Mouse (Mus musculus) naive thymus-derived CD4-positive, alpha-beta T cell, adult 5 months (primary cell): ENCODE results near the gene Chrnd. TPM values are rescaled to one million over a fixed set of nuclear protein-coding genes. Genes with fewer than 3 reads are reported as not detected.

ENCODE experiments used
- polyA plus RNA-seq: library from polyadenylated mRNA; unstranded; fragments of 100-300 nt; shearing (Covaris generic); gene quantifications from one replicate; pipeline ENCODE4 v1.2.1, GENCODE M21; 2017

Chrnd gene
- not detected for polyA plus RNA-seq

GRCm38 (mm10) chr1:87190429-87190828, at the start of gene Chrnd:
Gene Chrnd, plus strand, starts transcription at chr1:87190607.

GRCm38 (mm10) chr1:87156199-87156587, 34.2 kb upstream of the Chrnd start, which contains the start of gene Ecel1:
Gene Ecel1, minus strand, starts transcription at chr1:87156521.

GRCm38 (mm10) chr1:87183013-87183412, 7.4 kb upstream of the Chrnd start, which contains the start of gene Prss56:
Gene Prss56, plus strand, starts transcription at chr1:87183313.

GRCm38 (mm10) chr1:87204465-87204864, 14.1 kb downstream of the Chrnd start, which contains the start of gene Chrng:
Gene Chrng, plus strand, starts transcription at chr1:87204657.

GRCm38 (mm10) chr1:87213735-87214704, 23.6 kb downstream of the Chrnd start, which contains the start of gene Eif4e2:
Gene Eif4e2, plus strand, starts transcription at chr1:87213914.

Other genes starting within 250 kb of the Chrnd start
- gene Alppl2, start 100.7 kb upstream of the Chrnd start, polyA plus RNA-seq: not detected
- gene Alpi, start 89.0 kb upstream of the Chrnd start, polyA plus RNA-seq: not detected
- gene Akp3, start 65.6 kb upstream of the Chrnd start, polyA plus RNA-seq: not detected
- gene Ecel1, start 34.1 kb upstream of the Chrnd start, polyA plus RNA-seq: not detected
- gene Prss56, start 7.3 kb upstream of the Chrnd start, polyA plus RNA-seq: not detected
- not detected for gene Chrng, start 14.1 kb downstream of the Chrnd start, polyA plus RNA-seq
- 169 TPM for gene Eif4e2, start 23.3 kb downstream of the Chrnd start, polyA plus RNA-seq
- gene Efhd1, start 73.8 kb downstream of the Chrnd start, polyA plus RNA-seq: not detected
- 66.0 TPM for gene Gigyf2, start 136.4 kb downstream of the Chrnd start, polyA plus RNA-seq
- gene Kcnj13, start 204.1 kb downstream of the Chrnd start, polyA plus RNA-seq: not detected